Mouse (Mus musculus) lung, embryonic 16.5 days (tissue): Measurements from ENCODE around the gene Negr1. TPM values are rescaled to one million over a fixed set of nuclear protein-coding genes. Genes with fewer than 3 reads are reported as not detected.

Experiments used
- ATAC-seq: fragments of 200-750 bp; cut with Nextera tagmentation; 2 replicates; pipeline ENCODE4 v1.8.0; 2017; ENCODE audit warnings: low read depth, mild to moderate bottlenecking, moderate library complexity
- H3K27ac ChIP-seq: fragments of 300-500 bp; sonication (generic); 2 replicates; pipeline ENCODE4 v1.5.1; 2014; ENCODE audit warnings: mild to moderate bottlenecking, control low read depth, low read length
- H3K27me3 ChIP-seq: fragments of 300-500 bp; sonication (generic); 2 replicates; pipeline ENCODE4 v1.6.1; 2014; ENCODE audit warnings: low read depth, low read length, mixed read lengths; ENCODE audit not compliant: control insufficient read depth, insufficient read depth
- H3K36me3 ChIP-seq: fragments of 300-500 bp; sonication (generic); 2 replicates; pipeline ENCODE4 v1.6.1; 2014; ENCODE audit warnings: low read length; ENCODE audit not compliant: control insufficient read depth, insufficient read depth
- H3K4me1 ChIP-seq: fragments of 300-500 bp; sonication (generic); replicated peaks from 2 replicates; pipeline ENCODE4 v1.6.1; 2014; ENCODE audit warnings: low read length, mixed read lengths; ENCODE audit not compliant: control insufficient read depth, insufficient read depth
- H3K4me2 ChIP-seq: fragments of 300-500 bp; sonication (generic); 2 replicates; pipeline ENCODE4 v1.6.1; 2014; ENCODE audit warnings: low read depth, low read length, control low read depth
- H3K4me3 ChIP-seq: fragments of 300-500 bp; sonication (generic); 2 replicates; pipeline ENCODE4 v1.5.1; 2014; ENCODE audit warnings: mild to moderate bottlenecking, low read length, control low read depth
- H3K9ac ChIP-seq: fragments of 300-500 bp; sonication (generic); 2 replicates; pipeline ENCODE4 v1.6.1; 2014; ENCODE audit warnings: low read length, control low read depth
- H3K9me3 ChIP-seq: fragments of 300-500 bp; sonication (generic); 2 replicates; pipeline ENCODE4 v1.6.1; 2016; ENCODE audit warnings: low read length; ENCODE audit not compliant: control insufficient read depth
- WGBS: fragments of 180-500 bp; shearing (Covaris S2); extraction: QIAGEN DNeasy Blood & Tissue Kit; methylation state at CpG from one replicate; pipeline ENCODE4 v1.1.7; 2014; 5-methylcytosine and 5-hydroxymethylcytosine counted together
- polyA plus RNA-seq: library from polyadenylated mRNA; unstranded; fragments of >200 nt; fragmentation: Nextera tagmentation; extraction: Ambion mirVana; gene quantifications from 2 replicates; pipeline ENCODE4 v1.2.1, GENCODE M21; 2015

Negr1 gene
- polyA plus RNA-seq, 1 experiment from 2014 or later, result 7.0 TPM

GRCm38 (mm10) chr3:156958640-156959039, 397.0 kb downstream of the Negr1 start:
- Histone ChIP-seq H3K4me2 (no peak overlapping the region), H3K4me1 (no peaks in the 10 kb centered on the region), H3K36me3 (no peaks in the 10 kb centered on the region), H3K9me3 (no peaks in the 10 kb centered on the region), H3K4me3 (no peak overlapping the region), H3K27ac (no peak overlapping the region), H3K9ac (no peak overlapping the region), H3K27me3 (no peaks in the 10 kb centered on the region)
- ATAC-seq, result no peak
- 94% methylated on average over 7 of the region's 7 CpGs for WGBS

GRCm38 (mm10) chr3:156968764-156969163, 407.2 kb downstream of the Negr1 start:
- no peaks in the 10 kb centered on the region for H3K4me1 ChIP-seq
- H3K4me3 ChIP-seq, result no peak overlapping the region
- no peaks in the 10 kb centered on the region for H3K36me3 ChIP-seq
- H3K9me3 ChIP-seq, result no peaks in the 10 kb centered on the region
- WGBS, result 68% methylated on average over 2 of the region's 2 CpGs
- peak; percentile 59; the same call in 1 of the 2 replicates for ATAC-seq
- H3K27me3 ChIP-seq, result no peaks in the 10 kb centered on the region
- H3K4me2 ChIP-seq, result no peak overlapping the region
- no peak overlapping the region for H3K27ac ChIP-seq
- no peak overlapping the region for H3K9ac ChIP-seq

- no peak overlapping the region for H3K4me2 ChIP-seq
- no peaks in the 10 kb centered on the region for H3K9me3 ChIP-seq
- H3K4me3 ChIP-seq, result no peak overlapping the region
- H3K9ac ChIP-seq, result no peak overlapping the region
- H3K27ac ChIP-seq, result no peak overlapping the region
- H3K4me1 ChIP-seq, result no peaks in the 10 kb centered on the region
- ATAC-seq, result no peak
- H3K36me3 ChIP-seq, result no peaks in the 10 kb centered on the region
- WGBS, result 68% methylated on average over 2 of the region's 2 CpGs
- no peaks in the 10 kb centered on the region for H3K27me3 ChIP-seq
These were observed 409.5 kb downstream of the Negr1 start for GRCm38 (mm10) chr3:156971104-156971503.

GRCm38 (mm10) chr3:156976816-156977215, 415.2 kb downstream of the Negr1 start:
- Histone ChIP-seq H3K4me1 (no peaks in the 10 kb centered on the region), H3K9ac (no peak overlapping the region), H3K4me3 (no peak overlapping the region), H3K27me3 (no peaks in the 10 kb centered on the region), H3K9me3 (no peaks in the 10 kb centered on the region), H3K4me2 (no peak overlapping the region), H3K36me3 (no peaks in the 10 kb centered on the region), H3K27ac (no peak overlapping the region)
- 54% methylated on average over 2 of the region's 2 CpGs for WGBS
- ATAC-seq, result no peak

- Histone ChIP-seq H3K9me3 (no peaks in the 10 kb centered on the region), H3K9ac (no peak overlapping the region), H3K27ac (no peak overlapping the region), H3K4me2 (no peak overlapping the region), H3K36me3 (no peaks in the 10 kb centered on the region), H3K4me1 (no peaks in the 10 kb centered on the region), H3K27me3 (no peaks in the 10 kb centered on the region), H3K4me3 (no peak overlapping the region)
- ATAC-seq, result no peak
- 59% methylated on average over 11 of the region's 11 CpGs for WGBS
These were observed 418.6 kb downstream of the Negr1 start for GRCm38 (mm10) chr3:156980042-156980716.

- no peak overlapping the region for H3K27ac ChIP-seq
- WGBS, result 37% methylated on average over 4 of the region's 4 CpGs
- no peak overlapping the region for H3K4me3 ChIP-seq
- H3K4me2 ChIP-seq, result no peak overlapping the region
- ATAC-seq, result no peak
- no peaks in the 10 kb centered on the region for H3K36me3 ChIP-seq
- H3K27me3 ChIP-seq, result no peaks in the 10 kb centered on the region
- no peak overlapping the region for H3K9ac ChIP-seq
- H3K9me3 ChIP-seq, result no peaks in the 10 kb centered on the region
- H3K4me1 ChIP-seq, result no peaks in the 10 kb centered on the region
These were observed 420.5 kb downstream of the Negr1 start for GRCm38 (mm10) chr3:156982102-156982501.

- no peak for ATAC-seq
- Histone ChIP-seq H3K4me3 (no peak overlapping the region), H3K36me3 (no peaks in the 10 kb centered on the region), H3K9ac (no peak overlapping the region), H3K9me3 (no peaks in the 10 kb centered on the region), H3K27ac (no peak overlapping the region), H3K4me1 (peaks cover under 1% of the 10 kb centered on the region; the same call in 1 of the 2 replicates), H3K27me3 (no peaks in the 10 kb centered on the region), H3K4me2 (no peak overlapping the region)
- 91% methylated on average over 3 of the region's 3 CpGs for WGBS
These were observed 425.5 kb downstream of the Negr1 start for GRCm38 (mm10) chr3:156987113-156987512.

GRCm38 (mm10) chr3:156992171-156992570, 430.6 kb downstream of the Negr1 start:
- Histone ChIP-seq H3K4me3 (no peak overlapping the region), H3K27me3 (no peaks in the 10 kb centered on the region), H3K36me3 (no peaks in the 10 kb centered on the region), H3K4me1 (peaks cover 2% of the 10 kb centered on the region; the same call in 1 of the 2 replicates), H3K9ac (no peak overlapping the region), H3K27ac (no peak overlapping the region), H3K9me3 (no peaks in the 10 kb centered on the region), H3K4me2 (no peak overlapping the region)
- no peak for ATAC-seq
- 32% methylated on average over 2 of the region's 2 CpGs for WGBS

- H3K4me1 ChIP-seq, result peaks cover 2% of the 10 kb centered on the region; the same call in 1 of the 2 replicates
- no peak overlapping the region for H3K9ac ChIP-seq
- H3K9me3 ChIP-seq, result no peaks in the 10 kb centered on the region
- no peaks in the 10 kb centered on the region for H3K36me3 ChIP-seq
- H3K27me3 ChIP-seq, result no peaks in the 10 kb centered on the region
- H3K4me2 ChIP-seq, result no peak overlapping the region
- H3K4me3 ChIP-seq, result no peak overlapping the region
- no peak overlapping the region for H3K27ac ChIP-seq
- WGBS, result 64% methylated on average over 1 of the region's 1 CpGs
- no peak for ATAC-seq
These were observed 431.2 kb downstream of the Negr1 start for GRCm38 (mm10) chr3:156992811-156993210.
